Mouse (Mus musculus) kidney, embryonic 16.5 days (tissue): Measurements from ENCODE around the gene Nppa. TPM values are rescaled to one million over a fixed set of nuclear protein-coding genes. Genes with fewer than 3 reads are reported as not detected.

Experiments
- ATAC-seq: fragments of 200-750 bp; cut with Nextera tagmentation; 2 replicates; pipeline ENCODE4 v1.8.0; 2017; ENCODE audit warnings: moderate TSS enrichment; ENCODE audit not compliant: low FRiP score, low TSS enrichment
- H3K27ac ChIP-seq: fragments of 300-500 bp; sonication (generic); 2 replicates; pipeline ENCODE4 v1.5.1; 2014; ENCODE audit warnings: low read length
- H3K27me3 ChIP-seq: fragments of 300-500 bp; sonication (generic); 2 replicates; pipeline ENCODE4 v1.6.1; 2014; ENCODE audit warnings: low read length, control low read depth, mixed read lengths; ENCODE audit not compliant: insufficient read depth
- H3K36me3 ChIP-seq: fragments of 300-500 bp; sonication (generic); 2 replicates; pipeline ENCODE4 v1.6.1; 2014; ENCODE audit warnings: low read length, control low read depth, mixed read lengths; ENCODE audit not compliant: insufficient read depth
- H3K4me1 ChIP-seq: fragments of 300-500 bp; sonication (generic); 2 replicates; pipeline ENCODE4 v1.6.1; 2014; ENCODE audit warnings: low read length, control low read depth, mixed read lengths; ENCODE audit not compliant: insufficient read depth
- H3K4me2 ChIP-seq: fragments of 300-500 bp; sonication (generic); replicated peaks from 2 replicates; pipeline ENCODE4 v1.6.1; 2014; ENCODE audit warnings: low read depth, low read length
- H3K4me3 ChIP-seq: fragments of 300-500 bp; sonication (generic); 2 replicates; pipeline ENCODE4 v1.5.1; 2014; ENCODE audit warnings: mild to moderate bottlenecking, low read length
- H3K9ac ChIP-seq: fragments of 300-500 bp; sonication (generic); replicated peaks from 2 replicates; pipeline ENCODE4 v1.6.1; 2014; ENCODE audit warnings: low read length
- H3K9me3 ChIP-seq: fragments of 300-500 bp; sonication (generic); 2 replicates; pipeline ENCODE4 v1.6.1; 2016; ENCODE audit warnings: low read length, control low read depth
- WGBS: fragments of 180-500 bp; shearing (Covaris S2); extraction: QIAGEN DNeasy Blood & Tissue Kit; methylation state at CpG from one replicate; pipeline ENCODE4 v1.1.7; 2014; 5-methylcytosine and 5-hydroxymethylcytosine counted together
- polyA plus RNA-seq: library from polyadenylated mRNA; unstranded; fragments of >200 nt; fragmentation: Nextera tagmentation; extraction: Ambion mirVana; gene quantifications from 2 replicates; pipeline ENCODE4 v1.2.1, GENCODE M21; 2015

The Nppa gene
- polyA plus RNA-seq, result 0.41 and 1.00 TPM in 2 replicates

DNA sequence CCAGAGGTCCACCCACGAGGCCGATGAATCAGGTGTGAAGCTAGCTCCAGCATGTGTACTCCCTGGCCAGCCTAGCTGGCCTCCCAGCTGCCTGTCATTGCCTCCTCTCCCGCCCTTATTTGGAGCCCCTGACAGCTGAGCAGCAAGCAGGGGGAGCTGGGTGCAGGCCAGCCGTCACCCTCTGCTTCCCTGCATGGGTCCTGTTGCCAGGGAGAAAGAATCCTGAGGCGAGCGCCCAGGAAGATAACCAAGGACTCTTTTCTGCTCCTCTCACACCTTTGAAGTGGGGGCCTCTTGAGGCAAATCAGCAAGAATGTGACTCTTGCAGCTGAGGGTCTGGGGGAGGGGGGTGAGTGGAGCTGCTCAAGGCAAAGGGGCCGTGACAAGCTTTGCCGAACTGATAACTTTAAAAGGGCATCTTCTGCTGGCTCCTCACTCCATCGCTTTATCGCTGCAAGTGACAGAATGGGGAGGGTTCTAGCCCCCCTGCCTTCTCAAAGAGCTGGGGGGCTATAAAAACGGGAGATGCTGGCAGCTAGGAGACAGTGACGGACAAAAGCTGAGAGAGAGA lies at the start of gene Nppa:
Gene Nppa, plus strand, starts transcription at position 521 of the 571 bp plus-strand sequence.
- WGBS, result 25% methylated on average over 12 of the region's 12 CpGs
- Histone ChIP-seq H3K9me3 (no peaks in the 10 kb centered on the region), H3K27ac (no peak within 1 kb of the TSS), H3K4me1 (no peaks in the 10 kb centered on the region), H3K4me3 (no peak within 1 kb of the TSS), H3K9ac (no peak within 1 kb of the TSS), H3K36me3 (peaks cover 7% of the 10 kb centered on the region), H3K27me3 (no peaks in the 10 kb centered on the region), H3K4me2 (no peak within 1 kb of the TSS)
- ATAC-seq, result no peak

DNA sequence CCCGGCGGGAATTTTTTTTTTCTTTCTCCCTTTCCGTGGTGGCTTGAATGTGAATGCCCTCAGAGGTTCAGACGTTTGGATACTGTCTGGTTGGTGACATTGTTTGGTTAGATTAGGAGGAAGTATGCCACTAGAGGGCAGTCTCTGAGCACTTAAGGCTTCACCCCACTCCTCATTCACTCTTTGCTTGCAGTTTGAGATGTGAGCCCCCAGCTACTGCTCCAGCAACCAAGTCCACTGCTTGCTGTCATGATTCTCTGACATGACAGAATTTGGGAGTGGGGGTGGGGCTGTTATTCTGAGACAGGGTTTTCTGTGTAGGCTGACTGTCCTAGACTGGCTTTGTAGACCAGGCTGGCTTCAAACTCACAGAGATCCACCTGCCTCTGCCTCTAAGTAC lies 46.9 kb upstream of the Nppa start:
- peaks cover 4% of the 10 kb centered on the region; the same call in 1 of the 2 replicates for H3K36me3 ChIP-seq
- no peaks in the 10 kb centered on the region for H3K9me3 ChIP-seq
- 6% methylated on average over 4 of the region's 4 CpGs for WGBS
- H3K4me2 ChIP-seq, result no peak overlapping the region
- H3K27ac ChIP-seq, result no peak overlapping the region
- H3K9ac ChIP-seq, result no peak overlapping the region
- H3K4me1 ChIP-seq, result no peaks in the 10 kb centered on the region
- H3K27me3 ChIP-seq, result no peaks in the 10 kb centered on the region
- H3K4me3 ChIP-seq, result no peak overlapping the region
- no peak for ATAC-seq

DNA sequence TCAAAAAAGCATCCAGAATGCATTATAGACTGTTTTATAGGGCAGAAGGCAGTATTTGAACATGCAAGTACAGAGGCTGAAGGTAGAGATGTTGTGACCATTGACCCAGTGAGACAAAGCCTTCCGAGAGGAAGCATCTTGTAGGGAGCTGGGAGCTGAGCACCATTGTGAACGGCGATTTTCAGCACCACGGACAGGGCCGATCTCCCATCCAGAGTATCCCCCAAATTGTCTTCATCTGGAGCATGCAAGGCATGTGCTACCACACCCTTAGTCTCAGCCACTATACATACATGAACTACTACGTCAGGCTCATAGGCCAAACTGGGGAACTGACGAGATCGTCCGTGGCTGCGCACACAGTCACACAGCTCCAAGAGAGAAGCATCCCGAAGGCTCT lies 43.4 kb upstream of the Nppa start:
- 40% methylated on average over 11 of the region's 11 CpGs for WGBS
- Histone ChIP-seq H3K36me3 (no peaks in the 10 kb centered on the region), H3K27me3 (no peaks in the 10 kb centered on the region), H3K4me1 (no peaks in the 10 kb centered on the region), H3K27ac (no peak overlapping the region), H3K9me3 (no peaks in the 10 kb centered on the region), H3K9ac (no peak overlapping the region), H3K4me3 (no peak overlapping the region), H3K4me2 (no peak overlapping the region)
- ATAC-seq, result no peak

DNA sequence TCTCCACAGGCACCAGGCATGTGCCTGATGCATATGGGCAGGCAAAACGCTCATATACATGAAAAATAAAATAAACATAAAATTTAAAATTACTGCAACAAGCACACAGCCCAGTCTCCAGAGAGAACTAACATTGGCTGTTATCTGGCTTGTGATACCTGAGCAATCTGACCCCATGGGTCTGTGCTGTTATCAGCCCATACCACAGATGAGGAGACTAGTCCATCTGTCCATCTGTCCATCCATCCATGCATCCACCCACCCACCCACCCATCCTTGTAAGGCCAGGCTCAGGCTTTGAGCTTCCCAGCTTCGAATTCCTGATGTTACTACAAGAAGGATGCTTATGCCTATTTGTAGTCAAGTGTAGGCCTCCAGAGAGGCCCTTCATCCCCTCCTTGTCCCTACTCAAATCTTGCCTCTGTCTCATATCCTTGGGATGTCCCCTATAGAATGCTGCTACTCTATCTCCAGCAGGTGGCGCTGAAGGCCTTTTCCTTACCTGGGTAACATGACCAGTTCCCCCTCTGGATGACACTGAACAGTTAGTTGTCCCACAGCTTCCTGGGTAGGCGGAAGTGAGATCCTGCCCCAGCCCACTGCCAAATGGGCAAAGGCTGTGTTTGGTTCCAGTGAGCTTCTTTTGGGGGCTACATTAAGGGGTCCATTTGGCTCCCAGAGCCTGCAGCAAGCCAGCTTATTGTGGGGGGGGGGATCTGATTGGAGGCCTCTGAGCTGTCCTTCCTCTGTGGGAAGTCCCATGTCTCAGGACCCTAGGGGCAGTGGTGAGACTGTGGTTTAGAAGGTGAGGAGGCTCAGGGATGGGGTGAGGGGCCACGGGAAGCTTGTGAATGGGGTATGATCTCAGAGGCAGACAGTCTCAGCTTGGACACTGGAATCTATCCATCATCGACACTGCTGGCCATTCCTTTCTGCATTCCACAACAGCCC lies 40.4 kb upstream of the Nppa start:
- H3K9me3 ChIP-seq, result no peaks in the 10 kb centered on the region
- peak; percentile 75 for ATAC-seq
- H3K27ac ChIP-seq, result no peak overlapping the region
- no peaks in the 10 kb centered on the region for H3K27me3 ChIP-seq
- no peak overlapping the region for H3K4me2 ChIP-seq
- no peaks in the 10 kb centered on the region for H3K4me1 ChIP-seq
- no peak overlapping the region for H3K4me3 ChIP-seq
- no peak overlapping the region for H3K9ac ChIP-seq
- WGBS, result 35% methylated on average over 6 of the region's 6 CpGs
- no peaks in the 10 kb centered on the region for H3K36me3 ChIP-seq

DNA sequence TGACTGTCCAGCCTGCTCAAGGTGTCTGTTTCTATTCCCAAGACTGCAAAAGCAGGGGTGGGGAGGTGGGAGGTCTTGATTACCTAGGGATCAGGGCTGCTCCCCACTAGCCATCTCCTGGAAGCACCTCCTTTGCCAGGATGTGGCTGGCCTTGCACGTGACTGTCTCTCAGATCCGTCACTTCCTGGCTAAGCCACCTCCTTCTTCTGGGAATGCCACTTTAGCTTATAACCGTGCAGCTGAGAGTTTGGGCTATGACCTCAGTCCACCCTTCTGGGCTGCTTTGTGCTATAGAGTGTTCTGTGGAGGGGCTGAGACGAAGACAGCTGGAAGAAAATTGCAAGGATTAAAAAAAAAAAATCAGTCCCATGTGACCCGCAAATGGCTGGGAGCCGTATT lies 37.7 kb upstream of the Nppa start:
- no peaks in the 10 kb centered on the region for H3K4me1 ChIP-seq
- no peaks in the 10 kb centered on the region for H3K36me3 ChIP-seq
- no peak for ATAC-seq
- no peak overlapping the region for H3K4me3 ChIP-seq
- 55% methylated on average over 6 of the region's 6 CpGs for WGBS
- H3K4me2 ChIP-seq, result no peak overlapping the region
- H3K27ac ChIP-seq, result no peak overlapping the region
- H3K9ac ChIP-seq, result no peak overlapping the region
- no peaks in the 10 kb centered on the region for H3K27me3 ChIP-seq
- H3K9me3 ChIP-seq, result no peaks in the 10 kb centered on the region

DNA sequence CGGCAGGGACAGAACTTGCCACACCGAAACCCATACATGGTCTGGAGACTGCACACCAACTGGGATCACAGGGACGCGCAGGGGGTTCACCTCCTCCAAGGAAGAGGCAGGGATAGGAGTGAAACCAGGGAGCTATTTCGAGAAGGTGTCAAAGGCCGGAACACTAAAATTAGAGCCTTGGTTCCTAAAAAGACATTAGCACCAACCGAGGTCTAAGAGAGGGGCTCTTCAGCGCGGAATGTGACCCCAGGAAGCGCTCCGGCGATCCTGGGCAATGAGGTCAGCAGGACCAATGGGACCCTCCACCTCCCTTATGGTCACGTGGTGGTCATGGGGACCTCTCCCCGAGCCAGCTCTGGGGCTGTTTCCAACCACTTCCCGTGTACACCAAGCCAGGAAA lies 36.9 kb upstream of the Nppa start:
- H3K4me2 ChIP-seq, result no peak overlapping the region
- H3K9me3 ChIP-seq, result no peaks in the 10 kb centered on the region
- H3K36me3 ChIP-seq, result no peaks in the 10 kb centered on the region
- no peak overlapping the region for H3K27ac ChIP-seq
- H3K9ac ChIP-seq, result no peak overlapping the region
- H3K27me3 ChIP-seq, result no peaks in the 10 kb centered on the region
- WGBS, result 76% methylated on average over 15 of the region's 15 CpGs
- H3K4me1 ChIP-seq, result no peaks in the 10 kb centered on the region
- no peak overlapping the region for H3K4me3 ChIP-seq
- ATAC-seq, result no peak

DNA sequence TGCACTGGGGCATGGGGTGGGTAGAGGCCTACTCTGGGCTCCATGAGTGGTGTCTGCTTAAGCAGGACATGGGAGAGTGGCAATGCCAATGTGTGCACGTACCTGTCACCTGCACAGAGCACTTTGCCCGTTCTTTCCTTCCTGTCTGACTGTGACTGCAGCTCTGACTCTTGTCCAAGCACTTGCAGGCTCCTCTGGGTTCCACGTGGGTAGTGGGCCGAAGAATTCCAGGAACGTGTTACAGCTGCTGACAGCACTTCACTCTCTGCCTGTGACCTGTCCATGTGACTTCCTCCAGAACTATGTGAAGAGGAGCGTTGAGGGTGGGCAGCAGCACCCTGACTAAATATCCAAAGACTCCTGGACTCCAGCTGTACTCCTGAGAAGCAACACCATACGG lies 34.8 kb upstream of the Nppa start:
- ATAC-seq, result no peak
- H3K9ac ChIP-seq, result no peak overlapping the region
- WGBS, result 52% methylated on average over 7 of the region's 7 CpGs
- no peak overlapping the region for H3K4me2 ChIP-seq
- no peak overlapping the region for H3K4me3 ChIP-seq
- H3K36me3 ChIP-seq, result no peaks in the 10 kb centered on the region
- H3K27me3 ChIP-seq, result no peaks in the 10 kb centered on the region
- H3K4me1 ChIP-seq, result no peaks in the 10 kb centered on the region
- no peak overlapping the region for H3K27ac ChIP-seq
- H3K9me3 ChIP-seq, result no peaks in the 10 kb centered on the region

DNA sequence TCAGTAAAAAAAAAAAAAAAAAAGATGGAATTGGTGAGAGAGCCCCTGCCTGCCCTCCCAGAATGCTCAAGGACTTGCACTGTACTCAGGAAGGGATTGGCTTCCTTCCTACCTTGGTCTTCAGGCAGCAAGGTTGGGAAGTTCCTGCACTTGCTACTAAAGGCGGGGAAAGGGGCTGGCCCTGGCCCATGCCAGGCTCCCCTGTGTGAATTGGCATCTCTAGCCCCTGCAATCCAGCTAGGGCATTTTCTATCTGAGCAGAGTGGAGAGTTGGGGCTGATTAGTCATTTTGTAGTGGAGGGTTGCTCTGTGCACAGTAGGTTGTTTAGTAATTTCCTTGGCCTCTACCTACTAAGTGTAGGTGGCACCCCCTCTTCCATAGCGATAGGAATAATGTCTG lies 31.7 kb upstream of the Nppa start:
- Histone ChIP-seq H3K27ac (no peak overlapping the region), H3K9ac (no peak overlapping the region), H3K36me3 (no peaks in the 10 kb centered on the region), H3K9me3 (no peaks in the 10 kb centered on the region), H3K27me3 (no peaks in the 10 kb centered on the region), H3K4me2 (no peak overlapping the region), H3K4me1 (no peaks in the 10 kb centered on the region), H3K4me3 (no peak overlapping the region)
- ATAC-seq, result no peak
- 80% methylated on average over 2 of the region's 2 CpGs for WGBS

DNA sequence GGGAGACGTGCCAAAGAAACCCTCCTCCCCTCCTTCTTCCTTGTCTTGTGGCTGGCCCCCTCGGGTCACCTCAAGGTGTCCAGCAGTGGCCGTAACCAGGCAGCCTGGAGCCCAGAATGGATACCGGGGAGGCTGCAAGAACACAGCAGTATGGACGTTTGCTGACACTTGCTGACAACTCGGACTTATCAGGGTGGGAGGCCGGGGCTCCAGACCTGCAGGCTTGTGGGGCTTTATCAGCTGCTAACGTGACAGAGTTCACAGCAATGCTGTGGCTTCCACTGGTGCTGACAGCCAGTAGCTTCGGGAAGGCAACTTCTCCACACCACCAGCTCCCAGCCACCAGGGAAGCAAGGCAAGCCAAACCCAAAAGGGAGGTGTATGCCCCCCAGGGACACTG lies 31.2 kb upstream of the Nppa start:
- Histone ChIP-seq H3K4me3 (no peak overlapping the region), H3K4me2 (no peak overlapping the region), H3K4me1 (no peaks in the 10 kb centered on the region), H3K9ac (no peak overlapping the region), H3K27me3 (no peaks in the 10 kb centered on the region), H3K27ac (no peak overlapping the region), H3K9me3 (no peaks in the 10 kb centered on the region), H3K36me3 (no peaks in the 10 kb centered on the region)
- 52% methylated on average over 9 of the region's 9 CpGs for WGBS
- ATAC-seq, result no peak

DNA sequence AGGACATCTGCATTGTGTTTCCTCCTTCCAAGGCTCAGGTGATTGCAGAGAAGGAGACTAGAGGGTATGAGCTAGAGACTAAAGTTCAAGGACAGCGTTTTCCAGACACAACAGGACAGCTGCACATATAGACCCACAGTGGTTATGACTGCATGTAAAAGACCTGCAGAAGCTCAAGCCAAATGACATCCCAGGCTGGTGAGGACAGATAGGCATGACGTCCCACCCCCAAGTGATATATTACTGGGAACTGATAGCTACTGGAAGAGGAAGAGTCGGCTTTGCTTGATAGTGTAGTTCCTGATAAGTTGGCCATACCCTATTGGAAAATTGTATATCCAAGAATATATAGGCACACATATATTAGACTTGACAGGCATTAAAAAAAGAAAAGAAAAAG lies 24.3 kb upstream of the Nppa start:
- Histone ChIP-seq H3K27me3 (no peaks in the 10 kb centered on the region), H3K9ac (no peak overlapping the region), H3K4me1 (no peaks in the 10 kb centered on the region), H3K4me3 (no peak overlapping the region), H3K36me3 (no peaks in the 10 kb centered on the region), H3K4me2 (no peak overlapping the region), H3K27ac (no peak overlapping the region), H3K9me3 (peaks cover 3% of the 10 kb centered on the region; the same call in 1 of the 2 replicates)
- WGBS, result 73% methylated on average over 3 of the region's 3 CpGs
- ATAC-seq, result no peak
